Mouse (Mus musculus) brain, embryonic 14.5 days (tissue): ENCODE measurements around the gene Ppfia2.

Source experiments
- CTCF ChIP-seq: fragments of 200-500 bp; IDR thresholded peaks from 2 replicates; pipeline ENCODE4 v1.5.1; 2012; ENCODE audit warnings: inconsistent platforms, mild to moderate bottlenecking, moderate library complexity, borderline replicate concordance; ENCODE audit not compliant: insufficient read depth, insufficient read length; ENCODE audit errors: extremely low read depth
- POLR2A ChIP-seq: fragments of 200-500 bp; IDR thresholded peaks from 2 replicates; pipeline ENCODE4 v1.6.1; 2012; ENCODE audit warnings: mild to moderate bottlenecking, inconsistent platforms, borderline replicate concordance; ENCODE audit not compliant: poor library complexity, insufficient read depth, insufficient read length, severe bottlenecking; ENCODE audit errors: extremely low read depth

DNA sequence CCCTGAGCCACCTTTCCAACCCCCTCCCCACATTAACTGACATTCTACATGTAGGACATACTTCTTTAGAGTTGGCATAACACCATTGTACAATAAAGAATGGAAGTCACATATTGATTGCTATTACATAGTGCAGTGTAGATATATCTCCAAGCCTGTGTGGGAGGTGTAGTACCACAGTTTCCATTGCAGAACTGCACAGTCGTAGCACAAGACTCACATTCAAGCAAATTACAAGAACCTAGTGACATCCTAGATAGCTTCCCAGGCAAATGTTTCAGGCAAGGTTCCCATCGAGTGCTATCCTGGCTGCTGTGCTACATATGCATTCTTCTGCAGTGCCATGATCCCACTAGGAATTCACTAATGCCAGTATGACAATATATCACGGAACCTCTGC lies 200.0 kb downstream of the Ppfia2 start:
- TF ChIP-seq POLR2A: no peak
- no peak for TF ChIP-seq CTCF
